Mouse (Mus musculus): ENCODE data around the gene Cyp2s1. TPM values are rescaled to one million over a fixed set of nuclear protein-coding genes. Genes with fewer than 3 reads are reported as not detected.

Cyp2s1 gene
- polyA plus RNA-seq, 1 experiment from 2014 or later: 0.10 TPM

- no peak within 1 kb of the TSS for H3K27ac ChIP-seq (ENCODE audit: low read depth, low read length)
- peak within 1 kb of the TSS; percentile 90 for H3K4me2 ChIP-seq
- WGBS: under 1% methylated on average over 26 of the region's 30 CpGs
- H3K4me3 ChIP-seq (ENCODE audit: low read depth, low read length): peak within 1 kb of the TSS; percentile 49
- H3K27me3 ChIP-seq (ENCODE audit: control insufficient read depth, insufficient read depth, low read length): no peaks in the 10 kb centered on the region
- H3K4me1 ChIP-seq (ENCODE audit: control insufficient read depth, insufficient read depth, low read length): peaks cover 11% of the 10 kb centered on the region
- peak; percentile 87 for ATAC-seq (ENCODE audit: low FRiP score)
- H3K9me3 ChIP-seq (ENCODE audit: control insufficient read depth, low read length): no peaks in the 10 kb centered on the region
- DNase-seq (ENCODE audit: low spot score, missing footprints): peak; percentile 94
- peak within 1 kb of the TSS; percentile 70 for H3K9ac ChIP-seq (ENCODE audit: low read length)
- no peaks in the 10 kb centered on the region for H3K36me3 ChIP-seq (ENCODE audit: control insufficient read depth, insufficient read depth, low read length)
These were observed 28.2 kb downstream of the Cyp2s1 start, which contains the start of gene Axl for GRCm38 (mm10) chr7:25788220-25789128. TSS of gene Axl (minus strand) at chr7:25788705.

GRCm38 (mm10) chr7:25787456-25788219, 29.1 kb downstream of the Cyp2s1 start:
- ATAC-seq (ENCODE audit: low FRiP score) (peak; percentile 46), DNase-seq (ENCODE audit: low spot score, missing footprints) (peak; percentile 88)
- no peak overlapping the region for H3K27ac ChIP-seq (ENCODE audit: low read depth, low read length)

DNA sequence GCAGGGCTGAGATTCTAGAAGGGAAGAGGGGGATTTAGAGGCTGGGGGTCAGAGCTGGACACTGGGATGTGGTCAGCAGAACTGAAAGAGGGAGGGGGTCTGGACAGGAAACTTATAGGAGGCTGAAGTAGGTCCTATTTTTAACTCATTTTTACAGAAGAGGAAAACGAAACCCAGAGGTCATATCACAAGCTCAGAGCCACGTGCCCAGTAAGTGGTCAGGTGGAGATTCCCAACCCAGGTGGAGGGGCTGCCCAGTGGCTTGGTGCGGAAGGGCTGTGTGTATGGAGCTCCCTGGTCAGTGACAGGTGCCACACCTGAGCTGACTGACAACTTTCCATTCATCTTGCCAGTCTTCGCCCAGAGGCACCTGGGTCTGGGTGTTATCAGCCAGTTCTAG, 29.7 kb downstream of the Cyp2s1 start:
- Histone ChIP-seq H3K27ac (ENCODE audit: low read depth, low read length) (no peak overlapping the region), H3K4me1 (ENCODE audit: control insufficient read depth, insufficient read depth, low read length) (peaks cover 13% of the 10 kb centered on the region)
- no peak for ATAC-seq (ENCODE audit: low FRiP score)

More at GRCm38 (mm10) chr7:25787456-25788219, 29.1 kb downstream of the Cyp2s1 start:
- Histone ChIP-seq H3K4me3 (ENCODE audit: low read depth, low read length) (peak overlapping the region; percentile 49), H3K9me3 (ENCODE audit: control insufficient read depth, low read length) (no peaks in the 10 kb centered on the region), H3K4me1 (ENCODE audit: control insufficient read depth, insufficient read depth, low read length) (peaks cover 11% of the 10 kb centered on the region), H3K27me3 (ENCODE audit: control insufficient read depth, insufficient read depth, low read length) (no peaks in the 10 kb centered on the region), H3K9ac (ENCODE audit: low read length) (peak overlapping the region; percentile 70), H3K36me3 (ENCODE audit: control insufficient read depth, insufficient read depth, low read length) (no peaks in the 10 kb centered on the region), H3K4me2 (peak overlapping the region; percentile 90)
- 32% methylated on average over 9 of the region's 9 CpGs for WGBS

GRCm38 (mm10) chr7:25785752-25786151, 31.0 kb downstream of the Cyp2s1 start:
- ATAC-seq (ENCODE audit: low FRiP score) (no peak), DNase-seq (ENCODE audit: low spot score, missing footprints) (no peak)
- H3K9me3 ChIP-seq (ENCODE audit: control insufficient read depth, low read length): no peaks in the 10 kb centered on the region
- H3K36me3 ChIP-seq (ENCODE audit: control insufficient read depth, insufficient read depth, low read length): no peaks in the 10 kb centered on the region
- H3K4me2 ChIP-seq: no peak overlapping the region
- H3K9ac ChIP-seq (ENCODE audit: low read length): no peak overlapping the region
- H3K27me3 ChIP-seq (ENCODE audit: control insufficient read depth, insufficient read depth, low read length): no peaks in the 10 kb centered on the region
- H3K4me1 ChIP-seq (ENCODE audit: control insufficient read depth, insufficient read depth, low read length): peaks cover 18% of the 10 kb centered on the region
- H3K4me3 ChIP-seq (ENCODE audit: low read depth, low read length): no peak overlapping the region
- no peak overlapping the region for H3K27ac ChIP-seq (ENCODE audit: low read depth, low read length)
- 79% methylated on average over 4 of the region's 4 CpGs for WGBS

More for the DNA sequence above, 29.7 kb downstream of the Cyp2s1 start:
- Histone ChIP-seq H3K4me3 (ENCODE audit: low read depth, low read length) (no peak overlapping the region), H3K27me3 (ENCODE audit: control insufficient read depth, insufficient read depth, low read length) (no peaks in the 10 kb centered on the region), H3K36me3 (ENCODE audit: control insufficient read depth, insufficient read depth, low read length) (no peaks in the 10 kb centered on the region), H3K4me2 (peak overlapping the region; percentile 90; the same call in 1 of the 2 replicates), H3K9me3 (ENCODE audit: control insufficient read depth, low read length) (no peaks in the 10 kb centered on the region), H3K9ac (ENCODE audit: low read length) (no peak overlapping the region)
- WGBS: 79% methylated on average over 4 of the region's 4 CpGs
- no peak for DNase-seq (ENCODE audit: low spot score, missing footprints)

DNA sequence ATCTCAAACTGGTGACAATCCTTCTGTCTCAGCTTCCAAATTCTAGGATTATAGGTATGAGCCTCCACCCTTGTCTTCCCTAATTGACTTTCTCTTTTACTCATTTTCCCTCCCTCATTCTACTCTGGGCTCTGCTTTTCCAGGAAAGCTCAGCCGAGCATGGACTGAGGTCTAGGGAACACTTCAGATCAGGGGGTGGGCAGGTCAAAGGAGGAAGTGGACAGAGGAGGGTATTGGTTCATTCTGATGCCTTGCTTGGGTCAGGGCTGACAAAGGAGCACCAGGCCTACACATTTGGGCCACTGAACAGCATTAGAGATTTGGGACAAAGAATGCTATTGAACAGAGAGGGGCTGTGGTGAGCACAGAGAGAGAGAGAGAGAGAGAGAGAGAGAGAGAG, 31.9 kb downstream of the Cyp2s1 start:
- no peaks in the 10 kb centered on the region for H3K9me3 ChIP-seq (ENCODE audit: control insufficient read depth, low read length)
- WGBS: 32% methylated on average over 1 of the region's 1 CpGs
- H3K4me2 ChIP-seq: no peak overlapping the region
- no peak overlapping the region for H3K27ac ChIP-seq (ENCODE audit: low read depth, low read length)
- DNase-seq (ENCODE audit: low spot score, missing footprints) (no peak), ATAC-seq (ENCODE audit: low FRiP score) (no peak)
- H3K27me3 ChIP-seq (ENCODE audit: control insufficient read depth, insufficient read depth, low read length): no peaks in the 10 kb centered on the region
- H3K9ac ChIP-seq (ENCODE audit: low read length): no peak overlapping the region
- no peak overlapping the region for H3K4me3 ChIP-seq (ENCODE audit: low read depth, low read length)
- peaks cover 18% of the 10 kb centered on the region for H3K4me1 ChIP-seq (ENCODE audit: control insufficient read depth, insufficient read depth, low read length)
- H3K36me3 ChIP-seq (ENCODE audit: control insufficient read depth, insufficient read depth, low read length): no peaks in the 10 kb centered on the region

DNA sequence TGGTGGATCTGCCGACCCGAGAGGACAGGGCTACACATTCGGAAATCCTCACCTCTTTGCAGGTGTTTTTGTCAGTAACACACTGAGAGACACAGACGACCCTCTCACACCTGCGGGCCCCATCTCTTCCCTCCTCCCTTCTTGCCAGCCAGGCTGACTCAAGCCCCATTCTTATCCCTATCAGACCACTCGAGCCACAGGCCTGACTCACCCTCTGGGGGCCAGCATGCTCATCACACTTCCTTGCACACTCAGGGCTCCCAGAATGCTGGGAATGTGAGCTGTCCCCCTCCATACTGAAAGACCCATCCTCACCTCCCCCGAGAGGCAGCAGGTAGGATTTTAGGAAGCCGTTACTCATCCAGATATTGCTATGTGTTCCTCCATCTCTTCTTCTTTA, 33.0 kb downstream of the Cyp2s1 start:
- H3K4me2 ChIP-seq: no peak overlapping the region
- ATAC-seq (ENCODE audit: low FRiP score) (no peak), DNase-seq (ENCODE audit: low spot score, missing footprints) (no peak)
- H3K27ac ChIP-seq (ENCODE audit: low read depth, low read length): no peak overlapping the region
- no peaks in the 10 kb centered on the region for H3K9me3 ChIP-seq (ENCODE audit: control insufficient read depth, low read length)
- 64% methylated on average over 8 of the region's 8 CpGs for WGBS
- H3K9ac ChIP-seq (ENCODE audit: low read length): no peak overlapping the region
- no peak overlapping the region for H3K4me3 ChIP-seq (ENCODE audit: low read depth, low read length)
- no peaks in the 10 kb centered on the region for H3K27me3 ChIP-seq (ENCODE audit: control insufficient read depth, insufficient read depth, low read length)
- peaks cover 18% of the 10 kb centered on the region for H3K4me1 ChIP-seq (ENCODE audit: control insufficient read depth, insufficient read depth, low read length)
- H3K36me3 ChIP-seq (ENCODE audit: control insufficient read depth, insufficient read depth, low read length): no peaks in the 10 kb centered on the region

GRCm38 (mm10) chr7:25782744-25783143, 34.0 kb downstream of the Cyp2s1 start:
- Histone ChIP-seq H3K36me3 (ENCODE audit: control insufficient read depth, insufficient read depth, low read length) (no peaks in the 10 kb centered on the region), H3K4me3 (ENCODE audit: low read depth, low read length) (no peak overlapping the region), H3K27me3 (ENCODE audit: control insufficient read depth, insufficient read depth, low read length) (no peaks in the 10 kb centered on the region), H3K4me2 (no peak overlapping the region), H3K9me3 (ENCODE audit: control insufficient read depth, low read length) (no peaks in the 10 kb centered on the region), H3K4me1 (ENCODE audit: control insufficient read depth, insufficient read depth, low read length) (peaks cover 9% of the 10 kb centered on the region), H3K9ac (ENCODE audit: low read length) (no peak overlapping the region), H3K27ac (ENCODE audit: low read depth, low read length) (no peak overlapping the region)
- 82% methylated on average over 6 of the region's 6 CpGs for WGBS
- ATAC-seq (ENCODE audit: low FRiP score) (no peak), DNase-seq (ENCODE audit: low spot score, missing footprints) (no peak)

DNA sequence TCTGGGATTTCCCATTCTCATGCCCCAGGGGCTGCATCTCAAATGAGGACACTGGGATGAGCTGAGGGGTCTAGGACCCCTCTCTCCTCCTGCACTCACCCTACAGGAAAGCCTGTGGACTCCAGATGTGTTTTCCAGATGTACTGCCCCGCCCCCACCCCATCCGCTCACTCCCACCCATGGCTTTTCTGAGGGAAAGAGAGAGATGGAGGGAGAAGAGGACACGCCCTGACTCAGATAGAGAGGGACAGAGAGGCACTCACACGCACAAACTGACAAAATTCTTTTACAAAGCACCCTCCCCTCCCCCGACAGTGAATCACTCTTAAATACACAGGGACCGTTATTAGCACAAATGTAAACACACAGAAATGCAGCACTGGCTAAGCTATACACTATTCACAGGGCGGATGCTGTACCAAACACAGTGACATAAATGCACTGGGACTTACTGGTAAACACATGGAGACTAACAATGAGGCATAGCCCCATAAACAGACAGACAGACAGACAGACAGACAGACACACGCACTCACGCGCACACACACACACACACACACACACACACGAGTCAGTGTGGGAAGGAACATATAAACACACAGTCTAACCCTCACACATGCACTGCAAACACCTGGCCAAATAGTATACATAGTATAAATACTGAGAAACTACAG, 34.6 kb downstream of the Cyp2s1 start:
- Histone ChIP-seq H3K9me3 (ENCODE audit: control insufficient read depth, low read length) (no peaks in the 10 kb centered on the region), H3K9ac (ENCODE audit: low read length) (peak overlapping the region; percentile 59), H3K27ac (ENCODE audit: low read depth, low read length) (no peak overlapping the region), H3K36me3 (ENCODE audit: control insufficient read depth, insufficient read depth, low read length) (no peaks in the 10 kb centered on the region), H3K27me3 (ENCODE audit: control insufficient read depth, insufficient read depth, low read length) (no peaks in the 10 kb centered on the region), H3K4me2 (peak overlapping the region; percentile 50), H3K4me1 (ENCODE audit: control insufficient read depth, insufficient read depth, low read length) (peaks cover 7% of the 10 kb centered on the region), H3K4me3 (ENCODE audit: low read depth, low read length) (peak overlapping the region; percentile 22)
- 59% methylated on average over 11 of the region's 11 CpGs for WGBS
- DNase-seq (ENCODE audit: low spot score, missing footprints) (no peak), ATAC-seq (ENCODE audit: low FRiP score) (peak; percentile 68)

All from midbrain, embryonic 11.5 days (tissue).